Mouse (Mus musculus) liver, embryonic 14.5 days (tissue): ENCODE results near the gene Ssrp1.

Experiments used
- CTCF ChIP-seq: IDR thresholded peaks from 2 replicates; pipeline ENCODE4 v1.5.1; 2016; ENCODE audit warnings: antibody characterized with exemption, low read depth, control low read depth
- EP300 ChIP-seq: IDR thresholded peaks from 2 replicates; pipeline ENCODE4 v1.6.1; 2016; ENCODE audit warnings: antibody characterized with exemption, low read depth

DNA sequence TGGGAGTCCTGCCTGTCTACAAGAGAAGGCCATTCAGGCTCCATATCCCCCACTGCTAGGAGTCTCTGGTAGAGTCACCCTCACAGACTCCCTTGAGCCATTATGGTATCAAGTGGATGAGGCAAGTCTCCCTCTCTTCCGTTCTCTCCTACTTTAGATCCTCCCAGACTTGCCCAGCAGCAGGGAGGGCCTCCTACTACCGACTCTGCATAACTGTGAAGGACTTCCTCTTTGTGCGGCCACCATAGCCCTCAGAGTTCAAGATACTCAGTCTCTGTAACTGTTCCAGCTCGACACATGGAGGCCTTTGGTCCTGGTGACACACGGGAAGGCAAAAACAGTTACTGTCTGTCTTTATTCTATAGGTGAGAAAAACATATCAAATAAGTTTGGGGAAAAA, 9.8 kb upstream of the Ssrp1 start:
- no peak for TF ChIP-seq CTCF
- TF ChIP-seq EP300: no peak
